Mouse (Mus musculus) heart, embryonic 12.5 days (tissue): ENCODE results near the gene Eif2b4. TPM values are rescaled to one million over a fixed set of nuclear protein-coding genes. Genes with fewer than 3 reads are reported as not detected.

Source experiments
- ATAC-seq: fragments of 200-750 bp; cut with Nextera tagmentation; 2 replicates; pipeline ENCODE4 v1.8.0; 2017; ENCODE audit warnings: moderate TSS enrichment, moderate library complexity; ENCODE audit not compliant: insufficient number of reproducible peaks, low FRiP score
- H3K27ac ChIP-seq: fragments of 300-500 bp; sonication (generic); 2 replicates; pipeline ENCODE4 v1.5.1; 2016; ENCODE audit warnings: mild to moderate bottlenecking, moderate library complexity; ENCODE audit not compliant: poor library complexity, severe bottlenecking
- H3K27me3 ChIP-seq: fragments of 300-500 bp; sonication (generic); replicated peaks from 2 replicates; pipeline ENCODE4 v1.6.1; 2016; ENCODE audit warnings: mild to moderate bottlenecking, moderate library complexity
- H3K36me3 ChIP-seq: fragments of 300-500 bp; sonication (generic); 2 replicates; pipeline ENCODE4 v1.6.1; 2016; ENCODE audit warnings: mild to moderate bottlenecking, moderate library complexity
- H3K4me1 ChIP-seq: fragments of 300-500 bp; sonication (generic); replicated peaks from 2 replicates; pipeline ENCODE4 v1.6.1; 2016; ENCODE audit warnings: mild to moderate bottlenecking
- H3K4me2 ChIP-seq: fragments of 300-500 bp; sonication (generic); 2 replicates; pipeline ENCODE4 v1.6.1; 2016; ENCODE audit warnings: mild to moderate bottlenecking, moderate library complexity
- H3K4me3 ChIP-seq: fragments of 300-500 bp; sonication (generic); 2 replicates; pipeline ENCODE4 v1.5.1; 2016; ENCODE audit warnings: mild to moderate bottlenecking
- H3K9ac ChIP-seq: fragments of 300-500 bp; sonication (generic); 2 replicates; pipeline ENCODE4 v1.6.1; 2016; ENCODE audit warnings: mild to moderate bottlenecking, moderate library complexity
- H3K9me3 ChIP-seq: fragments of 300-500 bp; sonication (generic); replicated peaks from 2 replicates; pipeline ENCODE4 v1.6.1; 2016; ENCODE audit warnings: mild to moderate bottlenecking, moderate library complexity
- WGBS: fragments of 180-500 bp; shearing (Covaris S2); methylation state at CpG from one replicate; pipeline ENCODE4 v1.1.7; 2016; 5-methylcytosine and 5-hydroxymethylcytosine counted together
- polyA plus RNA-seq: library from polyadenylated mRNA; unstranded; fragments of >200 nt; fragmentation: Nextera tagmentation; extraction: Ambion mirVana; gene quantifications from 2 replicates; pipeline ENCODE4 v1.2.1, GENCODE M21; 2016

The Eif2b4 gene
- polyA plus RNA-seq, 1 experiment from 2014 or later, result 52.3 TPM

GRCm38 (mm10) chr5:31188223-31188840, 4.9 kb downstream of the Eif2b4 start:
- Histone ChIP-seq H3K4me2 (no peak overlapping the region), H3K4me1 (peaks cover 10% of the 10 kb centered on the region)

GRCm38 (mm10) chr5:31183678-31184077, 9.6 kb downstream of the Eif2b4 start:
- Histone ChIP-seq H3K4me3 (no peak overlapping the region), H3K27me3 (no peaks in the 10 kb centered on the region), H3K4me2 (no peak overlapping the region), H3K4me1 (0 out of 2 replicates have a peak, but pooled peaks cover 2% of the 10 kb centered on the region), H3K27ac (no peak overlapping the region), H3K36me3 (peaks cover 20% of the 10 kb centered on the region), H3K9me3 (no peaks in the 10 kb centered on the region), H3K9ac (no peak overlapping the region)
- ATAC-seq, result peak; percentile 38; the same call in 1 of the 2 replicates
- WGBS, result 35% methylated on average over 4 of the region's 4 CpGs

More at GRCm38 (mm10) chr5:31188223-31188840, 4.9 kb downstream of the Eif2b4 start:
- Histone ChIP-seq H3K4me3 (no peak overlapping the region), H3K9me3 (no peaks in the 10 kb centered on the region), H3K27me3 (no peaks in the 10 kb centered on the region), H3K9ac (no peak overlapping the region), H3K36me3 (peaks cover 46% of the 10 kb centered on the region), H3K27ac (no peak overlapping the region)
- no peak for ATAC-seq
- WGBS, result 81% methylated on average over 4 of the region's 4 CpGs

GRCm38 (mm10) chr5:31181183-31181770, 12.0 kb downstream of the Eif2b4 start:
- Histone ChIP-seq H3K9ac (no peak overlapping the region), H3K4me3 (no peak overlapping the region), H3K27ac (no peak overlapping the region), H3K9me3 (no peaks in the 10 kb centered on the region), H3K4me1 (0 out of 2 replicates have a peak, but pooled peaks cover 2% of the 10 kb centered on the region), H3K27me3 (no peaks in the 10 kb centered on the region), H3K36me3 (0 out of 2 replicates have a peak, but pooled peaks cover 5% of the 10 kb centered on the region), H3K4me2 (no peak overlapping the region)
- ATAC-seq, result no peak
- WGBS, result 94% methylated on average over 9 of the region's 9 CpGs

GRCm38 (mm10) chr5:31179766-31180630, 13.2 kb downstream of the Eif2b4 start, which contains the start of the genes Gm29609 and Gtf3c2:
Gm29609 (minus strand) TSS chr5:31179911.
Gtf3c2 (minus strand) TSS chr5:31180144.
- peak within 1 kb of the TSS; percentile 95 for H3K27ac ChIP-seq
- 0 out of 2 replicates have a peak, but pooled peaks cover 2% of the 10 kb centered on the region for H3K4me1 ChIP-seq
- H3K4me3 ChIP-seq, result peak within 1 kb of the TSS; percentile 90
- WGBS, result under 1% methylated on average over 59 of the region's 59 CpGs
- no peaks in the 10 kb centered on the region for H3K27me3 ChIP-seq
- ATAC-seq, result peak; percentile 95
- H3K9ac ChIP-seq, result peak within 1 kb of the TSS; percentile 81
- H3K4me2 ChIP-seq, result peak within 1 kb of the TSS; percentile 90
- peaks cover 5% of the 10 kb centered on the region; the same call in 1 of the 2 replicates for H3K36me3 ChIP-seq
- H3K9me3 ChIP-seq, result no peaks in the 10 kb centered on the region

GRCm38 (mm10) chr5:31179301-31179765, 13.9 kb downstream of the Eif2b4 start:
- no peaks in the 10 kb centered on the region for H3K27me3 ChIP-seq

GRCm38 (mm10) chr5:31168630-31169029, 24.6 kb downstream of the Eif2b4 start:
- H3K4me1 ChIP-seq, result no peaks in the 10 kb centered on the region

More at GRCm38 (mm10) chr5:31179301-31179765, 13.9 kb downstream of the Eif2b4 start:
- H3K4me1 ChIP-seq, result 0 out of 2 replicates have a peak, but pooled peaks cover 2% of the 10 kb centered on the region
- H3K4me3 ChIP-seq, result peak overlapping the region; percentile 90
- H3K27ac ChIP-seq, result peak overlapping the region; percentile 95
- peaks cover 9% of the 10 kb centered on the region for H3K36me3 ChIP-seq
- 0% methylated on average over 25 of the region's 25 CpGs for WGBS
- peak overlapping the region; percentile 90 for H3K4me2 ChIP-seq
- peak overlapping the region; percentile 81 for H3K9ac ChIP-seq
- no peaks in the 10 kb centered on the region for H3K9me3 ChIP-seq
- ATAC-seq, result peak; percentile 54

GRCm38 (mm10) chr5:31164878-31165277, 28.4 kb downstream of the Eif2b4 start:
- Histone ChIP-seq H3K27me3 (no peaks in the 10 kb centered on the region), H3K4me1 (no peaks in the 10 kb centered on the region), H3K9ac (no peak overlapping the region), H3K4me3 (no peak overlapping the region), H3K27ac (no peak overlapping the region), H3K4me2 (no peak overlapping the region), H3K9me3 (no peaks in the 10 kb centered on the region), H3K36me3 (peaks cover 93% of the 10 kb centered on the region)
- WGBS, result 80% methylated on average over 1 of the region's 1 CpGs
- no peak for ATAC-seq

More at GRCm38 (mm10) chr5:31168630-31169029, 24.6 kb downstream of the Eif2b4 start:
- no peak overlapping the region for H3K27ac ChIP-seq
- no peaks in the 10 kb centered on the region for H3K27me3 ChIP-seq
- H3K9me3 ChIP-seq, result no peaks in the 10 kb centered on the region
- no peak for ATAC-seq
- no peak overlapping the region for H3K4me3 ChIP-seq
- WGBS, result 77% methylated on average over 4 of the region's 4 CpGs
- H3K36me3 ChIP-seq, result peaks cover 92% of the 10 kb centered on the region
- H3K9ac ChIP-seq, result no peak overlapping the region
- H3K4me2 ChIP-seq, result no peak overlapping the region

GRCm38 (mm10) chr5:31162462-31162861, 30.8 kb downstream of the Eif2b4 start:
- no peaks in the 10 kb centered on the region for H3K9me3 ChIP-seq
- no peaks in the 10 kb centered on the region for H3K4me1 ChIP-seq
- H3K9ac ChIP-seq, result no peak overlapping the region
- H3K4me3 ChIP-seq, result no peak overlapping the region
- ATAC-seq, result no peak
- no peak overlapping the region for H3K27ac ChIP-seq
- H3K27me3 ChIP-seq, result no peaks in the 10 kb centered on the region
- no peak overlapping the region for H3K4me2 ChIP-seq
- H3K36me3 ChIP-seq, result peaks cover 93% of the 10 kb centered on the region

- WGBS, result under 1% methylated on average over 19 of the region's 19 CpGs
- H3K36me3 ChIP-seq, result peaks cover 41% of the 10 kb centered on the region
Observed at GRCm38 (mm10) chr5:31154152-31154553, 39.1 kb downstream of the Eif2b4 start, which contains the start of gene Mpv17. Mpv17 (minus strand) TSS chr5:31154251.

GRCm38 (mm10) chr5:31153516-31154151, 39.6 kb downstream of the Eif2b4 start:
- 0 out of 2 replicates have a peak, but pooled peaks have one; percentile 4 for ATAC-seq
- peak overlapping the region; percentile 55 for H3K4me3 ChIP-seq

More at GRCm38 (mm10) chr5:31154152-31154553, 39.1 kb downstream of the Eif2b4 start, which contains the start of gene Mpv17:
- Histone ChIP-seq H3K27me3 (no peaks in the 10 kb centered on the region), H3K4me1 (peaks cover 19% of the 10 kb centered on the region), H3K4me2 (peak within 1 kb of the TSS; percentile 93), H3K9me3 (no peaks in the 10 kb centered on the region), H3K27ac (peak within 1 kb of the TSS; percentile 37), H3K9ac (peak within 1 kb of the TSS; percentile 65), H3K4me3 (peak within 1 kb of the TSS; percentile 55)
- peak; percentile 95 for ATAC-seq

More at GRCm38 (mm10) chr5:31153516-31154151, 39.6 kb downstream of the Eif2b4 start:
- Histone ChIP-seq H3K9me3 (no peaks in the 10 kb centered on the region), H3K27ac (peak overlapping the region; percentile 37), H3K4me1 (peaks cover 19% of the 10 kb centered on the region), H3K27me3 (no peaks in the 10 kb centered on the region), H3K36me3 (peaks cover 35% of the 10 kb centered on the region), H3K9ac (peak overlapping the region; percentile 65), H3K4me2 (peak overlapping the region; percentile 93)
- WGBS, result 28% methylated on average over 6 of the region's 6 CpGs
